Mouse (Mus musculus) forebrain, embryonic 10.5 days (tissue): ENCODE results near the gene Cenpo. TPM values are rescaled to one million over a fixed set of nuclear protein-coding genes. Genes with fewer than 3 reads are reported as not detected.

ENCODE experiments used
- DNase-seq: peaks from one replicate; pipeline ENCODE4 v3.0.0-alpha.2; 2017; ENCODE audit warnings: low spot score; ENCODE audit errors: extremely low spot score
- H3K27ac ChIP-seq: fragments of 300-500 bp; sonication (generic); 2 replicates; pipeline ENCODE4 v1.5.1; 2016; ENCODE audit warnings: mild to moderate bottlenecking
- H3K27me3 ChIP-seq: fragments of 300-500 bp; sonication (generic); 2 replicates; pipeline ENCODE4 v1.6.1; 2016; ENCODE audit warnings: mild to moderate bottlenecking; ENCODE audit not compliant: poor library complexity, severe bottlenecking
- H3K36me3 ChIP-seq: fragments of 300-500 bp; sonication (generic); replicated peaks from 2 replicates; pipeline ENCODE4 v1.6.1; 2016; ENCODE audit warnings: mild to moderate bottlenecking, moderate library complexity
- H3K4me1 ChIP-seq: fragments of 300-500 bp; sonication (generic); 2 replicates; pipeline ENCODE4 v1.6.1; 2016
- H3K4me3 ChIP-seq: fragments of 300-500 bp; sonication (generic); 2 replicates; pipeline ENCODE4 v1.5.1; 2016; ENCODE audit warnings: mild to moderate bottlenecking, moderate library complexity
- H3K9me3 ChIP-seq: fragments of 300-500 bp; sonication (generic); 2 replicates; pipeline ENCODE4 v1.6.1; 2016; ENCODE audit warnings: mild to moderate bottlenecking, moderate library complexity
- WGBS: fragments of 180-500 bp; shearing (Covaris S2); methylation state at CpG from one replicate; pipeline ENCODE4 v1.1.7; 2016; 5-methylcytosine and 5-hydroxymethylcytosine counted together
- polyA plus RNA-seq: library from polyadenylated mRNA; unstranded; fragments of >200 nt; fragmentation: Nextera tagmentation; extraction: Ambion mirVana; gene quantifications from 2 replicates; pipeline ENCODE4 v1.2.1, GENCODE M21; 2016

Gene Cenpo
- polyA plus RNA-seq, 1 experiment from 2014 or later: 20.6 TPM

- Histone ChIP-seq H3K27ac (peak overlapping the region; percentile 72), H3K4me3 (no peak overlapping the region), H3K4me1 (peaks cover 41% of the 10 kb centered on the region), H3K9me3 (no peaks in the 10 kb centered on the region), H3K36me3 (peaks cover 5% of the 10 kb centered on the region; the same call in 1 of the 2 replicates), H3K27me3 (no peaks in the 10 kb centered on the region)
- 82% methylated on average over 6 of the region's 6 CpGs for WGBS
- no peak for DNase-seq
Observed at GRCm38 (mm10) chr12:4192514-4192913, 41.6 kb downstream of the Cenpo start.

GRCm38 (mm10) chr12:4189060-4189447, 45.0 kb downstream of the Cenpo start:
- no peaks in the 10 kb centered on the region for H3K36me3 ChIP-seq
- 38% methylated on average over 5 of the region's 5 CpGs for WGBS
- peak; percentile 39 for DNase-seq
- peaks cover 41% of the 10 kb centered on the region for H3K4me1 ChIP-seq
- H3K27me3 ChIP-seq: no peaks in the 10 kb centered on the region
- peak overlapping the region; percentile 81 for H3K27ac ChIP-seq
- H3K4me3 ChIP-seq: no peak overlapping the region
- no peaks in the 10 kb centered on the region for H3K9me3 ChIP-seq

DNA sequence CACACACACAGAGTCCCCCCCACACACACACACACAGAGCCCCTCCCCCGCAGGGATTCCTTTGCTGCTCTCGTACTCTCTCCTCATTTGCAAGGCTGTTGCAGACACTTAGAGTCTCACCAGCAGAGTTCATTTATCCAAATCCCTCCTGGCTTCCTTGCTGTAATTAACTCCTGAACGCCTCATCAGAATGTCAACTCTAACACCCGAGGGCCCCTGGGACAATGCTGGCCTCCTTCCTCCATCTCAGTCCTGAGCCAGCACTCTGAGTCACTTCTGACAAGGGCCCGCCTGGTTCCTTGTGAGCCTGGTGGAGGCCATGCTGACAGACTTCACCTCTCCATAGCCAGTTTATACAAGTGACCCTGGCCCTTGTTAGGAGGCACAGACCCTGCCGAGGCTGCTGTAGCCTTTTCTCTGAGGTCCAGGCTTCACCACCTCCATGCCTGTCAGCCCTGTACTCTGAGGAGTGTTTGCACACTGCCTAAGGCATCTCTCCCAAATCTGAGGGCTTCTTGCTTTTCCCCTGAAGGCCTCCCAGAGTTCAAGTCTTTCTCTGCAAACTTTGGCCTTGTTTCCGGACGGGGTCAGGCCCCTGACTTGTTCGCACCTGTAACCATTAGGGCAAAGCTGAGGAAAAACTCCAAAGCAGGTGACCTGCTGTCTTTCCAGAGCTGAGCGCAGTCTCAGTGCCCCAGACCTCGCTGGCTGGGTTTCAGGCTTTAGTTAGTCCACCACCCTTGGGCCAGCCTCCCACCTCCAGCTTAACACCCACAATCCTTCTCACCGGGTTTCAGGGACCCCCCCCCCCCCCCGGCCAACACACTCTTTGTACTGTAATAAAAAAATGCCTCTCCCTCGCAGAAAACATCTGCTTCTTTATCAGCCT, 45.7 kb downstream of the Cenpo start:
- WGBS: 31% methylated on average over 14 of the region's 14 CpGs
- Histone ChIP-seq H3K9me3 (no peaks in the 10 kb centered on the region), H3K4me3 (no peak overlapping the region), H3K36me3 (no peaks in the 10 kb centered on the region), H3K27me3 (no peaks in the 10 kb centered on the region), H3K4me1 (peaks cover 41% of the 10 kb centered on the region), H3K27ac (peak overlapping the region; percentile 81)
- DNase-seq: peak; percentile 58

DNA sequence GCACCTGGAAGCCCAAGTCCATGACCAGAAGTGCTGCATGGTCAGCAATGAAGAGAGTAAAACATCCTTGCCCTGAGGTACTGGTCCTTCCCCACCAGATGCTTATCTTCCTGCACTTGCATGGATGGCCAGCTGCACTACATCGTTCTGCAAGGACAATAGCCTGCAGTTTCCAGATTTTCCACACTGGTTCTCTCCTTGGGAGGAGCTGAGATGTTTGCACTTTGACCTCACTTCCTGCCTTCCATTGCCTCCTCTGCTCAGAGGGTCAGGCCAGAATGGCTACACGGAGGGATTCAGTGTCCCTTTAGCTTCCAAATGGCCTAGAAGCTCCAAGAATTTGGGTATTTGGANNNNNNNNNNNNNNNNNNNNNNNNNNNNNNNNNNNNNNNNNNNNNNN, 49.4 kb downstream of the Cenpo start:
- H3K27me3 ChIP-seq: no peaks in the 10 kb centered on the region
- WGBS: 68% methylated on average over 2 of the region's 2 CpGs
- H3K9me3 ChIP-seq: no peaks in the 10 kb centered on the region
- H3K27ac ChIP-seq: no peak overlapping the region
- no peaks in the 10 kb centered on the region for H3K36me3 ChIP-seq
- peaks cover 24% of the 10 kb centered on the region for H3K4me1 ChIP-seq
- H3K4me3 ChIP-seq: no peak overlapping the region
- DNase-seq: no peak

DNA sequence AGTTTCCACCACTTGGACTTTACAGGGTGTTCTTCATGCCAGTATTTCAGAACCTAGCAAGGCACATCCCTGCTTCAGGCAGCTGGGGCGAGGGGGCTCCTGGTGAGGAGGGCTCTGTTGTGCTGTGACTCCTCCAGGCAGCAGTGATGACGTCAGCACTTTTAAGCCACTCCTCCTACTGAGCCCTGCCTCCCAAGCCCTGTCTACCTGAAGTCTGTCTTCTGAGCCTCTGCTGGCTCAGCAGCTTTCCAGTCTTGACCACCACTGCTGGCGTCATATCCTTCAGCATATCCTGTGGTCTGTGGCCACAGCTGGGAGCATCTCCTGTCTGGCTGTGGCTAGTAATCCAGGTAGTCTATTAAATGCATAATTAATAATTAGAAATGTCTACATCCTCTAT, 53.6 kb downstream of the Cenpo start:
- Histone ChIP-seq H3K9me3 (no peaks in the 10 kb centered on the region), H3K36me3 (no peaks in the 10 kb centered on the region), H3K4me3 (no peak overlapping the region), H3K4me1 (peaks cover 22% of the 10 kb centered on the region), H3K27me3 (no peaks in the 10 kb centered on the region), H3K27ac (no peak overlapping the region)
- WGBS: 60% methylated on average over 3 of the region's 3 CpGs
- no peak for DNase-seq

- Histone ChIP-seq H3K36me3 (no peaks in the 10 kb centered on the region), H3K9me3 (no peaks in the 10 kb centered on the region), H3K4me3 (no peak overlapping the region), H3K27me3 (no peaks in the 10 kb centered on the region), H3K27ac (no peak overlapping the region), H3K4me1 (peaks cover 22% of the 10 kb centered on the region)
- DNase-seq: no peak
- WGBS: 86% methylated on average over 6 of the region's 6 CpGs
Observed at GRCm38 (mm10) chr12:4179671-4180233, 54.3 kb downstream of the Cenpo start.

- no peaks in the 10 kb centered on the region for H3K27me3 ChIP-seq
- WGBS: 50% methylated on average over 5 of the region's 5 CpGs
Observed at GRCm38 (mm10) chr12:4178839-4179238, 55.3 kb downstream of the Cenpo start.

DNA sequence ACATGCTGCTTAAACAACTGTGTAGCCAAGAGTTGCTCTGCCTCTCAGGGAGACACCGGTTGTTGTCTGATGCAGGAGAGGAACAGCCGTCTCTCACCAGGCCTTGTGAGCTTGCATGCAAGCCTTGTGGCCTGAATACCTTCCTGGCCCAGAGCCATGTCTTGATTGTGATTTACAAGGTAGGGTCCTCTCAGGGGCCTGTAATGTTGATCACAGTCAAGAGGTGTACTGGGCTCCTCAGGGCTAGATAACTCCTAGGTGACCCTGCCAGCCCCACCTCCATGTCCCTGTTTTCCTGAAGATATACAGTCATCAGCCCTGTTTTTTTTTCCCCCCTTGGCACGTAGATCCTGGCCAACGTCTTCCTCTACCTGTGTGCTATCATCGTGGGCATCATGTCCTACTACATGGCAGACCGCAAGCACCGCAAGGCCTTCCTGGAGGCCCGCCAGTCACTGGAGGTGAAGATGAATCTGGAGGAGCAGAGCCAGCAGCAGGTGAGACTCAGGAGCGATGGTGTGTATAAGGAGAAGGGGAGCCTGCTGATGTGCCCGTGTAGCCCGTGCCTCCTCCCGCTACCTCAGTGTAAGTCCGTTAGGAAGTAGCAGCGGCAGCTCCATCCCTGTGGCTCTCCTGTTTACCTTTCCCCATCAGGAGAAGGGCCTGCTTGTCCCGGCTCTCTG, 60.8 kb downstream of the Cenpo start:
- no peak for DNase-seq
- H3K36me3 ChIP-seq: no peaks in the 10 kb centered on the region
- H3K4me1 ChIP-seq: peaks cover 5% of the 10 kb centered on the region
- no peaks in the 10 kb centered on the region for H3K9me3 ChIP-seq
- no peaks in the 10 kb centered on the region for H3K27me3 ChIP-seq
- no peak overlapping the region for H3K4me3 ChIP-seq
- H3K27ac ChIP-seq: no peak overlapping the region
- 94% methylated on average over 15 of the region's 15 CpGs for WGBS

More at GRCm38 (mm10) chr12:4178839-4179238, 55.3 kb downstream of the Cenpo start:
- H3K4me1 ChIP-seq: peaks cover 22% of the 10 kb centered on the region
- DNase-seq: no peak
- no peak overlapping the region for H3K4me3 ChIP-seq
- no peaks in the 10 kb centered on the region for H3K9me3 ChIP-seq
- peak overlapping the region; percentile 1; the same call in 1 of the 2 replicates for H3K27ac ChIP-seq
- no peaks in the 10 kb centered on the region for H3K36me3 ChIP-seq

- H3K27me3 ChIP-seq: no peaks in the 10 kb centered on the region
- no peak for DNase-seq
- H3K36me3 ChIP-seq: no peaks in the 10 kb centered on the region
- H3K4me1 ChIP-seq: no peaks in the 10 kb centered on the region
- H3K27ac ChIP-seq: no peak overlapping the region
- H3K4me3 ChIP-seq: no peak overlapping the region
- 89% methylated on average over 5 of the region's 5 CpGs for WGBS
- H3K9me3 ChIP-seq: no peaks in the 10 kb centered on the region
Observed at GRCm38 (mm10) chr12:4169622-4170021, 64.5 kb downstream of the Cenpo start.

DNA sequence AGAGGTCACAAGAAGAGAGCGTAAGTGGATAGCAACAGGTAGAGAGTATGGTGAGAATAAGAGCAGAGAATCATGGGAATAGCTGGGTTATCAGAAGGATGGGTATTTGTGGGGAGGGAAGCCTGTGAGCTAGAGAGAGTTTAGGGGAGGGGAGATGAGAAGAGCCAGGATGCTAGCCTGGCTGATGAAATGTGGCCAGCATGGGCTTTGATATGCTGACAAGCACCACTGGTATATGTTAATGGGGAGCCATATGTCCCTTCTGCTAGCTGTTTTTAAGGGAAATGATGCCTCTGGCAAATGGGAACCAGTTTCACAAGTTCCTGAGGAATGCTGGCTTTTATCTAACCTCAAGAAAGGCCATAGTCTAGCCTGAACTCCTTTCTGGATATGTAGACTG, 65.0 kb downstream of the Cenpo start:
- no peak overlapping the region for H3K4me3 ChIP-seq
- no peak overlapping the region for H3K27ac ChIP-seq
- no peaks in the 10 kb centered on the region for H3K4me1 ChIP-seq
- DNase-seq: no peak
- 96% methylated on average over 1 of the region's 1 CpGs for WGBS
- no peaks in the 10 kb centered on the region for H3K36me3 ChIP-seq
- no peaks in the 10 kb centered on the region for H3K27me3 ChIP-seq
- no peaks in the 10 kb centered on the region for H3K9me3 ChIP-seq

DNA sequence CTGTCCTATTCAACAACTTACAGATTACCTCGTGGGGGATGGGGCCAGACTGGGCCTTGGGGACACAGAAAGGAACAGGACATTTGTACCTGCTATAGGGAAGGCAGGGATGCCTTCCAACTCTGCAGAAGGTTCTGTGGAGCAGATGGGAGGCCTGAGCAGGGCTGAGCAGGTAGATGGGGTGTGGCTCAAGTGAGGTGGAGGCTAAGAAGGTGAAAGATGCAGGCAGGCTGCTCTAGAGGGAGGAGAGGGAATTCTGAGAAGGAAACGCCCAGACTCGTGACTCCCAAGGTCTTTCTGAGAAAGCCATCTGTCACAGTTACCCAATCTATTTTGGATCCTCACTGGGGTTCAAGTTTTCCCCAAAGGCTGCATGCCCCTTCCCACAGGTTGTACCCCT, 67.1 kb downstream of the Cenpo start:
- Histone ChIP-seq H3K9me3 (no peaks in the 10 kb centered on the region), H3K27ac (no peak overlapping the region), H3K27me3 (no peaks in the 10 kb centered on the region), H3K36me3 (no peaks in the 10 kb centered on the region), H3K4me1 (peaks cover 9% of the 10 kb centered on the region), H3K4me3 (no peak overlapping the region)
- WGBS: 73% methylated on average over 3 of the region's 3 CpGs
- no peak for DNase-seq

GRCm38 (mm10) chr12:4162886-4163285, 71.2 kb downstream of the Cenpo start:
- H3K27me3 ChIP-seq: no peaks in the 10 kb centered on the region
- no peaks in the 10 kb centered on the region for H3K36me3 ChIP-seq
- DNase-seq: no peak
- no peak overlapping the region for H3K4me3 ChIP-seq
- WGBS: 41% methylated on average over 2 of the region's 2 CpGs
- H3K27ac ChIP-seq: no peak overlapping the region
- H3K9me3 ChIP-seq: no peaks in the 10 kb centered on the region
- H3K4me1 ChIP-seq: peaks cover 24% of the 10 kb centered on the region

DNA sequence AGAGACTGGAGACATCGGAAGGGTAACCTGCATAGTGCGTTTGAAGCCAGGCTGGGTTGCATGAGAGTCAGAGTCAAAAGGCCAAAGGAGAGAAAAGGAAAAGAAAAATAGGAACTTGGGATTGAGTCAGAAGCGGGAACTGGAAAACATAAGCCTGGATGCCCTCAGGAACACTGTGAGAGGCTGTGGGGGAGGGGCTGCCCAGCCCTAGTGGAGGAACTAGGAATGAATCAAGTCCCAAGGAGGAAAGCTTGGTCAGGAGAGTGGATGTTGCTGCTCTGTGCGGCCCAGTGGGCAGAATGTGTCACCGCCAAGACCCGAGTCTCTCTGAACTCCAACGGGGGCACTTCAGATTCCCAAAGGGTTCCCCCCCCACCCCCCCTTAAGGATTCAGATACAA, 73.8 kb downstream of the Cenpo start:
- no peaks in the 10 kb centered on the region for H3K27me3 ChIP-seq
- no peak for DNase-seq
- H3K9me3 ChIP-seq: no peaks in the 10 kb centered on the region
- WGBS: 70% methylated on average over 7 of the region's 7 CpGs
- H3K27ac ChIP-seq: no peak overlapping the region
- peaks cover 24% of the 10 kb centered on the region for H3K4me1 ChIP-seq
- H3K4me3 ChIP-seq: no peak overlapping the region
- H3K36me3 ChIP-seq: no peaks in the 10 kb centered on the region
